ENCODE assay signal across 8 mouse cellular contexts in the genomic region with DNA sequence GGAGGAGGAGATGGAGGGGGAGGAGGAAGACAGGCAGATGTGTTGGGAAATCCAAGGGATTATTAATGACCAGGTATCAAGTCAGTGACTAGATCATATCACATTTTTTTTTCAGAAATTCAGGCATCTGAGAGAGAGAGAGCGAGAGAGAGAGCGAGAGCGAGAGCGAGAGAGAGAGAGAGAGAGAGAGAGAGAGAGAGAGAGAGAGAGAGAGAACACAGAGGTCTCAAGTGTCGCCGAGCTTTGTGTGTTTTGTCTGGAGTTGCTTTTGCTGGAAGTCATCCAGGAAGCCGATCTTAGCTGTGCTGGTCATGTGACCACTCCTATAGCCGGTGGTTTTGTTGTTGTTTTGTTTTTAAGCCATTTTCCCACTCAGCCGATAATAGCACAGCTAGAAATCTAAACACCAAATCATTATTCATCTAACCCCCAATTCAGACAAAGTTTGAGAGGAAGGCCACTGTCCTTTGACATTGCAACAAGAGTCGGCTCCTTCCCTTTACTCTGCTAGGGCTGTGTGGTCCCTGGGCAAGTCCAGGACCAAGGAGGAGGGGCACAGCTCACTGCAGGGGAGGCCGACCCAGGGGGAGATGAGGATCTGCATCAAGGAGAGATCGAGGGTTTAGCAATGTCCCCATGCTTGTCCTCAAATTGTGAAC.
DNase-seq lines count a peak whose midpoint lies in the region; ATAC-seq and TF ChIP-seq lines count a peak whose summit lies in the region.

No protein-coding gene starts in this region.

- TF ChIP-seq POLR2A in bone marrow macrophage, adult 2 months (IDR thresholded peaks at IDR 0.05; ENCODE audit: borderline replicate concordance, low read depth, low read length): no peak

- H3K9ac ChIP-seq in heart, postnatal 0 days (replicated peaks; ENCODE audit: low read depth, low read length): peak overlapping the region; percentile 60
- H3K9ac ChIP-seq in liver, embryonic 13.5 days: 0 out of 2 replicates have a peak overlapping the region, but pooled peaks have one; percentile 23
- H3K9ac ChIP-seq in stomach, embryonic 14.5 days (replicated peaks; ENCODE audit: low read depth, low read length): no peak overlapping the region; the same call in 1 of the 2 replicates

- intact Hi-C loops in heart, postnatal 36 days (cut with DNase I): no loop called here

- H3K9me3 ChIP-seq in heart, postnatal 0 days (replicated peaks; ENCODE audit: control insufficient read depth, low read length): no peaks in the 10 kb centered on the region
- no peaks in the 10 kb centered on the region for H3K9me3 ChIP-seq in liver, embryonic 13.5 days (replicated peaks)
- no peaks in the 10 kb centered on the region for H3K9me3 ChIP-seq in stomach, embryonic 14.5 days (ENCODE audit: control insufficient read depth, low read depth, low read length)

- no peaks in the 10 kb centered on the region for H3K27me3 ChIP-seq in heart, postnatal 0 days (ENCODE audit: control insufficient read depth, insufficient read depth, low read length)
- no peaks in the 10 kb centered on the region for H3K27me3 ChIP-seq in liver, embryonic 13.5 days
- no peaks in the 10 kb centered on the region for H3K27me3 ChIP-seq in stomach, embryonic 14.5 days (ENCODE audit: control insufficient read depth, insufficient read depth, low read length)

- peak; percentile 92 for DNase-seq in heart, adult 11 months
- DNase-seq in heart, postnatal 36 days: no peak
- peak; percentile 71 for DNase-seq in heart, postnatal 0 days (ENCODE audit: low spot score)
- no peak for DNase-seq in liver, embryonic 13.5 days
- no peak for DNase-seq in frontal cortex, postnatal 25 days (ENCODE audit: low spot score in 2 of 2)
- no peak for DNase-seq in cerebellum, adult 9-11 months

- H3K4me3 ChIP-seq in bone marrow macrophage, adult 2 months (ENCODE audit: insufficient read depth, low read length): no peak overlapping the region
- 0 out of 2 replicates have a peak overlapping the region, but pooled peaks have one; percentile 1 for H3K4me3 ChIP-seq in heart, postnatal 0 days (ENCODE audit: low read depth, low read length)
- no peak overlapping the region for H3K4me3 ChIP-seq in liver, embryonic 13.5 days (replicated peaks)
- no peak overlapping the region for H3K4me3 ChIP-seq in stomach, embryonic 14.5 days (ENCODE audit: low read depth, low read length)

- H3K36me3 ChIP-seq in heart, postnatal 0 days (replicated peaks; ENCODE audit: control insufficient read depth, insufficient read depth, low read length): no peaks in the 10 kb centered on the region
- H3K36me3 ChIP-seq in liver, embryonic 13.5 days: no peaks in the 10 kb centered on the region
- no peaks in the 10 kb centered on the region for H3K36me3 ChIP-seq in stomach, embryonic 14.5 days (ENCODE audit: control insufficient read depth, insufficient read depth, low read length)

- TF ChIP-seq CTCF in bone marrow macrophage, adult 2 months (IDR thresholded peaks at IDR 0.05; ENCODE audit: low read depth, low read length): no peak
- TF ChIP-seq CTCF in heart, postnatal 0 days (IDR thresholded peaks at IDR 0.05; ENCODE audit: low read depth): no peak

- WGBS in heart, postnatal 0 days: 4% methylated on average over 8 of the region's 12 CpGs
- WGBS in liver, embryonic 13.5 days (ENCODE audit: insufficient replicate concordance): 30% methylated on average over 12 of the region's 12 CpGs
- WGBS in stomach, embryonic 14.5 days: 22% methylated on average over 12 of the region's 12 CpGs

- peak overlapping the region; percentile 13 for H3K27ac ChIP-seq in bone marrow macrophage, adult 2 months (ENCODE audit: insufficient read depth, low read depth, low read length)
- H3K27ac ChIP-seq in heart, postnatal 0 days (ENCODE audit: low read depth): peak overlapping the region; percentile 86
- H3K27ac ChIP-seq in liver, embryonic 13.5 days: peak overlapping the region; percentile 54
- peak overlapping the region; percentile 96 for H3K27ac ChIP-seq in stomach, embryonic 14.5 days (ENCODE audit: low read length)

- ATAC-seq in heart, postnatal 0 days (ENCODE audit: insufficient read depth, low read depth): no peak
- no peak for ATAC-seq in liver, embryonic 13.5 days (ENCODE audit: low read depth)
- ATAC-seq in stomach, embryonic 14.5 days (ENCODE audit: insufficient number of reproducible peaks, insufficient read depth, low FRiP score, low read depth): no peak

- no peak for TF ChIP-seq EP300 in heart, postnatal 0 days (IDR thresholded peaks at IDR 0.05; ENCODE audit: low read depth)

- H3K4me2 ChIP-seq in heart, postnatal 0 days (ENCODE audit: low read depth, low read length): peak overlapping the region; percentile 40
- peak overlapping the region; percentile 39 for H3K4me2 ChIP-seq in liver, embryonic 13.5 days
- peak overlapping the region; percentile 32 for H3K4me2 ChIP-seq in stomach, embryonic 14.5 days (replicated peaks; ENCODE audit: low read depth, low read length)

- H3K4me1 ChIP-seq in bone marrow macrophage, adult 2 months (ENCODE audit: control insufficient read depth, insufficient read depth, low read length): peaks cover 48% of the 10 kb centered on the region
- peaks cover 49% of the 10 kb centered on the region for H3K4me1 ChIP-seq in heart, postnatal 0 days (ENCODE audit: control insufficient read depth, insufficient read depth)
- H3K4me1 ChIP-seq in liver, embryonic 13.5 days (replicated peaks): peaks cover 58% of the 10 kb centered on the region
- peaks cover 64% of the 10 kb centered on the region for H3K4me1 ChIP-seq in stomach, embryonic 14.5 days (ENCODE audit: control insufficient read depth, insufficient read depth, low read length)

Comparison
In these comparisons a context has a peak if more than half of its experiments do, and no peak if none do; other contexts are left out.
1. DNase-seq: peak in heart, adult 11 months (single experiment) and heart, postnatal 0 days (single experiment); none in heart, postnatal 36 days (0 of 2), liver, embryonic 13.5 days (single experiment), frontal cortex, postnatal 25 days (0 of 2) and cerebellum, adult 9-11 months (single experiment).
2. H3K27ac ChIP-seq: peak in every context shown above with its lines; median percentile 96 in stomach, embryonic 14.5 days; 86 in heart, postnatal 0 days; 54 in liver, embryonic 13.5 days; 13 in bone marrow macrophage, adult 2 months.
3. Peak in every context shown above with its lines, with median percentiles within 50 percentile points of each other: H3K4me2 ChIP-seq.